Mouse (Mus musculus) heart, postnatal 36 days (tissue): ENCODE measurements around the gene Dip2a. TPM values are rescaled to one million over a fixed set of nuclear protein-coding genes. Genes with fewer than 3 reads are reported as not detected.

ENCODE experiments used
- DNase-seq, 2 experiments: peaks; one replicate each; pipeline ENCODE4 v3.0.0; 2021 to 2022
- intact Hi-C: fragments of 180-260 bp; cut with DNase I; formaldehyde crosslinking; loops from one replicate; pipeline ENCODE4 v1.15.1; 2025
- total RNA-seq, 2 experiments: library from RNA; stranded (reverse); gene quantifications; 2 replicates each; pipeline ENCODE4 v1.2.3; 2021

The Dip2a gene
- total RNA-seq, 2 experiments from 2014 or later = 9.7 to 10.0 TPM

GRCm38 (mm10) chr10:76317623-76318022 is 27.5 kb downstream of the Dip2a start:
- no peak for DNase-seq
- intact Hi-C loops = no loop called here

DNA sequence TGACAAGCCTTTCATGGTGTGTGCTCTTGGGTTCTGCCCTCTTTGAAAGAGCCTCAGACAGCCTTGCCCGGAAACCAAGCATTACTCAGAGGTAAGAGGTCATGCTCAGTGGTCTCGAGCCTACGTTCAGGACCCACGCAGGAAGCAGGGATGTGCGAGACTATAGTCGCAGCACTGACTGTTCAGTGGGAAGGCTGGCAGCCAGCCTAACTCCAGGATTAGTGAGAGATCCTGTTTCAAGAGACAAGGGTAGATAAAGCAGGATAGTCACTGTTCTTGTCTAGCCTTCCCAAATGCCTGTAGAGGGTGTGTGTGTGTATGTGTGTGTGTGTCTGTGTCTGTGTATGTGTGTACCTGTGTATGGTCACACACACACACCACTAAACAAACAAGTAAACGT is 28.9 kb downstream of the Dip2a start:
- intact Hi-C loops = no loop called here
- DNase-seq = no peak

DNA sequence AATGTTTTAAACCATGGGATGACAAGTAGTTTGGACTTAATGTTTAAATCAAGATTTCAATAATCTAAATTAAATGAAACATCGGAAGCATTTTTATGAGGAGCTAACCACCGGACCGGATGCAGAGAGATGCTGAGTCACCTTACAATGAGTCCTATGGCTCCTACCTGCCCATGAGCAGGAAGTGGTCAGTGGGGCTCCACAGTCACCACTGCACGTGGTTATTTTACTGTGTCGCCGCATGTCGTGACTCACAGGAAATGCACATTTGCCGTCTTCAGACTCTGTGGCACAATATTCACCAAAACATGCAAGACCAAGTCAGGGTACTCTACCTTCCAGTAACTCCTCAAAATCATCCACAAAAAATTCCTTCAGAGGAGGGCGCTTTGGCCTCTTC is 38.4 kb downstream of the Dip2a start:
- intact Hi-C loops = no loop called here
- DNase-seq = no peak

DNA sequence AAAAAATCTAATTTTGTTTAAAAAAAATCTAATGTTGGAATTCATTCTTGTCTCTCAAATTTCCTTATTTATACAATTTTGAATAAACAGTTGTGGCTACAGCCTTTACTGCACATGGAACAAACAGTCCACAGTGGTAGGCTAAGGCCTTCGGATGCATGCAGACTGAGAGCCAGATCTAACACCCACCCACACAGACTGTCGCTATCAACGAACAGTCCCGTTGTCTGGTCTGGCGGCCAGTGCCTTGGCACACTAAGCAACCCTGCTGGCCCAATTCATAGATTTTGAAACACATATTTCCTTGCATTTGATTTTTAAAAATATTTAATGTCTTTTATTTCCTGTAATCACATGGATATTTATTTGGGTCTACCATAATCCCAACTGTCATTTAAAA is 45.0 kb downstream of the Dip2a start:
- intact Hi-C loops = no loop called here

DNA sequence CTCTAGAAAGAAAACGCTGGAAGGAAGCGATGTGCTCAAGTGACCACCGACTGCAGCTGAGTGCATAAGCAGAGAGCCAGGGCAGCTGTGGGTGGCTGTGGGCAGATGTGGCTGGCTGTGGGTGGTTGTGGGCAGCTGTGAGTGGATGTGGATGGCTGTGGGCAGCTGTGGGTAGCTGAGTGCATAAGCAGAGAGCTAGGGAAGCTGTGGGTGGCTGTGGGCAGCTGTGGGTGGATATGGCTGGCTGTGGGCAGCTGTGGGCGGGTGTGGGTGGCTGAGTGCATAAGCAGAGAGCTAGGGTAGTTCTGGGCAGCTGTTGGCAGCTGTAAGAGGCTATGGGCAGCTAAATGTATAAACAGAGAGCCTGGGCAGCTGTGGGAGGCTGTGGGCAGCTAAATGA is 51.9 kb downstream of the Dip2a start:
- DNase-seq = no peak
- intact Hi-C loops = no loop called here

More for the DNA sequence above, 45.0 kb downstream of the Dip2a start:
- DNase-seq = no peak

- intact Hi-C loops = no loop called here
- DNase-seq = no peak
Observed at GRCm38 (mm10) chr10:76289936-76290671, 55.0 kb downstream of the Dip2a start.

DNA sequence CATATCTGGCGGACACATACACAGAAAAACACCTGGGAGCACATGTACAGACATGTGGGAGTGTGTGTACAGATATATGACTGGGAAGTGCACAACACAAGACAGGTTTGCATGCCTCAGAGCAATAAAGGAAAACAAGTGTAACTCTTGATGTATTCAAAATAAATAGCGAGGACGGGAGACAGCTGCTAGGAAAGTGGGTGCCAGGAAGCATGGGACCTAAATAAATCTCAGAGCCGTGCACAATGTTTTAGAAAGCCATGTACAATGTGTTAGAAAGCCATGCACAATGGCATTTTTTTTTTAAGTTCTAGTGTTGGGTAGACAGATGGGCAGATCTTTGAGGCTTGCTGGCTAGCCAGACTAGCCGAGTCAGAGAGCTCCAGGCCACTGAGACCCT is 56.0 kb downstream of the Dip2a start:
- no peak for DNase-seq
- intact Hi-C loops = no loop called here

GRCm38 (mm10) chr10:76288268-76288993 is 56.7 kb downstream of the Dip2a start:
- no peak for DNase-seq

DNA sequence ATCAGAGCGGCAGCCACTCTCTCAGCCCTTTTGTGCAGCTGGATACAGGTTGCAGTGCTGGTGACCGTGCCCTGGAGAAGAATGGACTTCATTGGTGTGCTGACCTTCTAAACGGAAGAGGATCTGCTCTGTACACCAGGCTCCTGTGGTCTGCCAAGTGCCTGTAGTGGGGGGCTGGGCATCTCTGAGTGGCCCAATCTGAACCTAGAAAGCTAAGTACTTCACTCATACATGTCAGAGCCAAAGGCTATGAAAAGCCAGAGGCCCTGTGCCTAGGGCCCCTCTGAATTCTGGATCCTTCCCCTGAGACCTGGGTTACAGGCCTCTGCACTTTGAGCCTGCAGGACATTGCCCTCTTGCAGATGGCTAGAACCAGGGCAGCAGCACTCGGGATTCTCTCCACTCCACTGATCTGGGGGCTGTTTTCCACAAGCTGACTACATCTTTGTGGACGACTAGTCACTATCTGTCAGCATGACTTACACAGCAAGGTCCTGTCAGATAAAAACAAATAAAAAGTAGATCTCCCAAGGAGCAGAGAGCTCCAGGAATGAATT is 66.5 kb downstream of the Dip2a start:
- intact Hi-C loops = no loop called here
- no peak for DNase-seq

More at GRCm38 (mm10) chr10:76288268-76288993, 56.7 kb downstream of the Dip2a start:
- intact Hi-C loops = no loop called here

DNA sequence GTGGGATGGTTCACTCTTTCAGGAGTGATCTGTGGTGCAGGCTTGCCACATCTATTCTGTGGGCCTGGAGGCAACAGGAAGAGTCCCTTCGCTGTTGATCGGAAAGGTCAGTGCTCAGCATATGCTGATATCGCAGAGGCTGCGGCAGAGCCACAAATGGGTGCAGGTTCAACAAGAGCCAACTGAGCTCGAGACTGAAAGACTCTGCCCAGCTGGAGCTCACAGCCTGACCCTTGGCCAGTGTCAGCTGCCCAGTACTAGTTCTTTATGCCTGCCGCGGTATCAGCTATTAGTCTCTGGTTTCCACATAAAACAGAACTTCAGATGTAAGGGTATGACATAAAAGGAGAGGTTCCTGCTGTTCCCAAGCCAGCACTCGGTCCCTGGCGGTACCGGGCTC is 69.8 kb downstream of the Dip2a start:
- intact Hi-C loops = no loop called here
- no peak for DNase-seq

- DNase-seq = peak in 1 of 2 experiments; percentile 29
- intact Hi-C loops = no loop called here
Observed at GRCm38 (mm10) chr10:76271238-76271637, 73.9 kb downstream of the Dip2a start.

GRCm38 (mm10) chr10:76262431-76262830 is 82.7 kb downstream of the Dip2a start:
- no peak for DNase-seq
- intact Hi-C loops = no loop called here

- no peak for DNase-seq
- intact Hi-C loops = no loop called here
Observed at GRCm38 (mm10) chr10:76261447-76261846, 83.6 kb downstream of the Dip2a start.

- intact Hi-C loops = no loop called here
- DNase-seq = no peak
Observed at GRCm38 (mm10) chr10:76260358-76261059, 84.6 kb downstream of the Dip2a start.

DNA sequence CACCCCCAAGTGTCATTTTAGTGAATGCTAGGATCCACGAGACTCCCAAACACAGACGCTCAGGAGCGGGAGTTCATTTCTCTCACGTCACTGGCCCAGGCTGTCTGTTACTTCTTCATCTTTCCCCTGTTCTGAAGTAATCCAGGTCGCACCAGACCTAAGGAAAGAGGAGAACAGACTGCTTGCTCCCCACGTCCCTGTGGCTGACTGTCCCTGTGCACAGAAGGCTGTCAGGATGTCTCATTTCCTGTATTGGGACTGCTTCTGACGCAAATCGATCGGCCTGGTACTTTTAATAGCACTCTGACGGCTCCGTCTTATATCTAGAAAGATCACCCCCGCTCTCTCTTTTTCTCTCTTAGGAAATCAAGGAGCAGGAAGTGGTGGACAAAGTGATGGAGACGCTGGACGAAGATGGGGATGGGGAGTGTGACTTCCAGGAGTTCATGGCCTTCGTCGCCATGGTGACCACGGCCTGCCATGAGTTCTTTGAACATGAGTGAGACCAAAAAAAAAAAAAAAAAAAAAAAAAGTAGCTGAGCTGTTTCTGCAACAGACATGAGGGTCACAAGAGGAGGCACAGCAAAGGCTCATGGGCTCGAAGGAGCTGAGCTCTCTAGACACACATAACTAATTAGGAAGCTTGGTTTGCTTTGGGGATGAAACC is 85.4 kb downstream of the Dip2a start:
- no peak for DNase-seq
- intact Hi-C loops = no loop called here

DNA sequence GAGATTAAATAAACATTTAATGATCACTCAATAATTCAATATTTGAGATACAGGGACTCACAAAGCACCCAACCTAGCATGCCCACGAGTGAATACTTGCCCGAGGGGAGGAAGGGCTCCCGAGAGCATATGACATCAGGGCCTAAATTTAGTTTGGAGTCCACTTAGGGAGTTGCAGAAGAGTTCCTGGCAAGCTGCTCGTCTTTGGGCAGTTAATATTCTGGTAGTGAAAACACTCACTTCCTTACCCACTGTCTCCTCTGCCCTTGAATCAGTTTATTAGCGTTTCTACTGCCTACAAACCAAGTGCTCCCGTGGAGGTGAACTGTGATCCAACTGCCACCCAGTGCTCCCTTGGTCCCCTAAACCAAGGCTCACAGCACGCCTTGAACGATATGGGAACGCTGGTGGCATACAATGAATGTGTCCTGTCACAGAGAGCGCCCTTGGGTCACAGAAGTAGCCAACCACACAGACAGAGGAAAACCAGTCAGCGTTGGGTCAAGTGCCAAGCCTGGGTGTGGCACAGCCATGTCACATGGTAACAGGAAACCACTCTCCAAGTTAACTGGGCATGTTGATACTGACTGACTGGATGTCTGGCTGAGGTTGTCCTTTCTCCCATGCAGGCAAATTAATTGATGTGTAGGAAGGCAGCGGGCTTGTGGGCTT is 87.2 kb downstream of the Dip2a start:
- peak; percentile 68 to 76 for DNase-seq
- intact Hi-C loops = no loop called here

DNA sequence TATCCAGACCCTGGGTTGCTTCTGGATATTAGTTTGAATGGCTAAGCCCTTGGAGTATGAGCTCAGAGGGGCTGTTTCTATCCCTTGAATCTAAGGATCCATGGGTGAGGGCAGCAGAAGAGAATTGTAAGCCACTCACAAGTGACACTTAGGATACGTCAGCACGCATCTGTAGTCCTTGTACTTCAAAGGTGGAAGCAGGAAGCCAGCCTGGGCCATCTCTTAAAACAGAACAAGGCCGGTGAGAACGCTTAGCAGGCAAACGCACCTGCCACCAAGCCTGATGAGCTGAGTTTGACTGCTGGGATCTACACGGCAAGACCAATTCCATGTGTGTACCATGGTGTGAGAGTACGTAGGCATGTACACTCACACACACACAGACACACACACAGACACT is 87.9 kb downstream of the Dip2a start:
- no peak for DNase-seq
- intact Hi-C loops = no loop called here

GRCm38 (mm10) chr10:76255617-76256016 is 89.5 kb downstream of the Dip2a start:
- intact Hi-C loops = no loop called here
- DNase-seq = no peak

DNA sequence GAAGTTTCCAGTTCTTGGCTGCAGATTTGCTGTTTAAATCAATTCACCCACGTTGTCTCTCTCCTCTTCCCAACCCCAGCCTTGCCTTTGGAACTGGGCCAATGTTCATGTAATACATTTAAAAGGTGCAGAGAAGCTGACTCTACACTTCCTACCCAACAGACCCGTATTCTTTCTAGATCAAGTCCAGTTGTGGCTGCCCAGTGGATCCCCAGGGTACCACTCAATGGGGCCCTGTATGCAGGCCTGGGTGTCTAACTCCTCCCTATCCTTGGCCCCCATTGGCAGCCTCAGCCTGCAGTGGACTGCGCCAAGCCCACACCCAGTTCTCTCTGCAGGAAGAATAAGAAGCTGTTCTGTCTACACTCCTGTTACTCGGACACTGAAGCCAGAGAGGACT is 91.6 kb downstream of the Dip2a start, which contains the start of gene S100b:
TSS of gene S100b (plus strand) at position 318 of the 400 bp plus-strand sequence.
- peak in 1 of 2 experiments; percentile 18 for DNase-seq
- intact Hi-C loops = no loop called here

DNA sequence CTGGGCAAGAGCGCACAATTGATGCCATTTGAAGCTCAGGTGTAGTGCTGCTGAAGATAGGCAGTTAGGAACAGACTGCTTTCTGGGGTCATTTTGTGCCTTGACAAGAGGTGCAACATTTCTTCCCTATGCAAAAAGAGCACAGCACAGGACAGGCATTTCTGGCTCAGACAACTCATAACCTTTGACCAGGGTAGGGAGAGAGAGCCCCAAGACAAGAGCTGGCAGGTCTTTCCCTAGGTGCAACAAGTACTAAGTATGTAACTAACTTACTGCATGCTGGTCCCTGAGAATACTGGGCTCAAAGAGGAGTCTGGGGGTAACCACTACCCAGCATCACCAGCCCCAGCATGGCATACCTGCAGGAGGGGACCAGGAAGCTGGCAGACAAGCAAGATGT is 92.0 kb downstream of the Dip2a start:
- intact Hi-C loops = no loop called here
- no peak for DNase-seq
